Mouse (Mus musculus) stomach, embryonic 14.5 days (tissue): ENCODE measurements at regions not wholly inside any gene's neighbourhood (a gene's known extent, or its start where the extent isn't known, plus 50 kb on each side); places are given as distances from the start of the nearest gene placed in this dataset.

Experiments used
- ATAC-seq: fragments of 200-750 bp; cut with Nextera tagmentation; 2 replicates; pipeline ENCODE4 v1.8.0; 2017; ENCODE audit warnings: low read depth, moderate TSS enrichment; ENCODE audit not compliant: insufficient number of reproducible peaks, insufficient read depth, low FRiP score
- H3K27ac ChIP-seq: fragments of 300-500 bp; sonication (generic); 2 replicates; pipeline ENCODE4 v1.5.1; 2014; ENCODE audit warnings: mild to moderate bottlenecking, low read length, moderate library complexity, mixed read lengths
- H3K27me3 ChIP-seq: fragments of 300-500 bp; sonication (generic); 2 replicates; pipeline ENCODE4 v1.6.1; 2014; ENCODE audit warnings: low read length, control low read depth, mixed read lengths; ENCODE audit not compliant: control insufficient read depth, insufficient read depth
- H3K36me3 ChIP-seq: fragments of 300-500 bp; sonication (generic); 2 replicates; pipeline ENCODE4 v1.6.1; 2014; ENCODE audit warnings: mild to moderate bottlenecking, control low read depth, low read length, moderate library complexity, mixed read lengths; ENCODE audit not compliant: control insufficient read depth, insufficient read depth
- H3K4me1 ChIP-seq: fragments of 300-500 bp; sonication (generic); 2 replicates; pipeline ENCODE4 v1.6.1; 2014; ENCODE audit warnings: low read length, control low read depth, mixed read lengths; ENCODE audit not compliant: control insufficient read depth, insufficient read depth
- H3K4me2 ChIP-seq: fragments of 300-500 bp; sonication (generic); replicated peaks from 2 replicates; pipeline ENCODE4 v1.6.1; 2014; ENCODE audit warnings: low read depth, low read length, control low read depth
- H3K4me3 ChIP-seq: fragments of 300-500 bp; sonication (generic); 2 replicates; pipeline ENCODE4 v1.5.1; 2014; ENCODE audit warnings: low read depth, low read length, control low read depth
- H3K9ac ChIP-seq: fragments of 300-500 bp; sonication (generic); replicated peaks from 2 replicates; pipeline ENCODE4 v1.6.1; 2014; ENCODE audit warnings: low read depth, mild to moderate bottlenecking, control low read depth, low read length, moderate library complexity, mixed read lengths
- H3K9me3 ChIP-seq: fragments of 300-500 bp; sonication (generic); 2 replicates; pipeline ENCODE4 v1.6.1; 2016; ENCODE audit warnings: low read depth, low read length, control low read depth; ENCODE audit not compliant: control insufficient read depth
- WGBS: fragments of 180-500 bp; shearing (Covaris S2); extraction: QIAGEN DNeasy Blood & Tissue Kit; methylation state at CpG from one replicate; pipeline ENCODE4 v1.1.7; 2014; 5-methylcytosine and 5-hydroxymethylcytosine counted together

DNA sequence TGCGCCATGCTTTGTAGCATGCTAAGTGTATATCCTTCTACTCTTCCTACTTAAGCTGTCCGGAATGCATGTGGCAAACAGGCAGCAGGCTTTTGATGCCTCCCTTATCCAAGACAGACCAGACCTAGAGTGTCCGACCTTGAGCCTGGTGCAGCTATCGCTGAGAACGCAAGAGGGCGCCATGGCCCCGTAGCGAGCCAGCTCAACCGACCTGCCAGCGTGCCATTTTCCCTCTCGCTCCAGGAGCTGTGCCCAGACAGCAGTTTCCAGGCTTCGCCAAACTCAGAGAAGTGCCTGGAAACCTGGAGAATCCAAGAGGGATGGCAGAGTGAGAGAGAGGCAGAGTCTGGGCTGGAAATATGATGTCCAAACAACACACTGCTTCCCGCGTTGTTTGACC lies 155.8 kb upstream of the Gm12830 start:
- 4% methylated on average over 14 of the region's 14 CpGs for WGBS
- H3K36me3 ChIP-seq: no peaks in the 10 kb centered on the region
- H3K9me3 ChIP-seq: no peaks in the 10 kb centered on the region
- H3K4me1 ChIP-seq: 0 out of 2 replicates have a peak, but pooled peaks cover 5% of the 10 kb centered on the region
- peak overlapping the region; percentile 39 for H3K4me2 ChIP-seq
- no peak overlapping the region for H3K27ac ChIP-seq
- H3K9ac ChIP-seq: no peak overlapping the region
- ATAC-seq: peak; percentile 72
- peaks cover 26% of the 10 kb centered on the region; the same call in 1 of the 2 replicates for H3K27me3 ChIP-seq
- 0 out of 2 replicates have a peak overlapping the region, but pooled peaks have one; percentile 12 for H3K4me3 ChIP-seq

DNA sequence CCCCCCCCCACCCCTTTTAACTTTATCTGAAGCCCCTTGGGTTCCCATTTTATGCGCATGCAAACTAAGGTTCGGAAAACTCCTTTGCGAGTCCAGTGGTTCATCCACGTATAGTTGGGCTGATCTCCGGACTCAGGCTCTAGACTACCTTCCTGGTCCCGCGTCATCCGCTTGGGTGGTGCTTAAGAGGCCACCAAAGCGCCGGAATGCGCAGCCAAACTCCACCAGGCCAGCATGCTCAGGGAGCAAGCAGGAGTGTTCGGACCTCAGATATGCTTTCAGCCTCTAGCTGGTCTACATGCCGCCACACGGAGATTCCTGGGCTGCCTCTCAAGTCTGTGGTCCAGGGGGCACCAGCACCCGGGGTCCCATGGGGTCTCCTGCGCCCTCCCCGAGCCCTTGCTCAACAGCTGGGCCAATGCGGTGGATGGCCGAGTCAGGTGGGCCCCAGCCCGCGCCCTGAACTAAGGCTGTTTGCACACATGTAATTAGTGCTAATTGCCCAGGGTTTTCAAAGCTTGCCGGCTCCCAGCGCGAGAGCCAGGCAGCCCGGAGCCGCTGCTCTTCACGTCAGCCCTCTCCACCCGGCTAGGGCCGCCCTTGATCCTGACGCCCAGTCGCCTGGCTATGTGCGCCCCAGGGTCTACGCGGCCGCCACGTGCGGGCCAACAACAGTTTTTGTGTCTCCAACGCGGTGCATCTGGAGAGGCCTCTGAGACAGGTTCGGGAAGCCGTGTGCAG lies 155.1 kb upstream of the Gm12830 start:
- peak overlapping the region; percentile 39 for H3K4me2 ChIP-seq
- H3K36me3 ChIP-seq: no peaks in the 10 kb centered on the region
- H3K4me3 ChIP-seq: peak overlapping the region; percentile 9
- H3K27me3 ChIP-seq: peaks cover 26% of the 10 kb centered on the region; the same call in 1 of the 2 replicates
- no peak overlapping the region for H3K27ac ChIP-seq
- ATAC-seq: peak; percentile 44; the same call in 1 of the 2 replicates
- no peaks in the 10 kb centered on the region for H3K9me3 ChIP-seq
- H3K9ac ChIP-seq: no peak overlapping the region
- H3K4me1 ChIP-seq: 0 out of 2 replicates have a peak, but pooled peaks cover 5% of the 10 kb centered on the region
- 10% methylated on average over 41 of the region's 41 CpGs for WGBS

DNA sequence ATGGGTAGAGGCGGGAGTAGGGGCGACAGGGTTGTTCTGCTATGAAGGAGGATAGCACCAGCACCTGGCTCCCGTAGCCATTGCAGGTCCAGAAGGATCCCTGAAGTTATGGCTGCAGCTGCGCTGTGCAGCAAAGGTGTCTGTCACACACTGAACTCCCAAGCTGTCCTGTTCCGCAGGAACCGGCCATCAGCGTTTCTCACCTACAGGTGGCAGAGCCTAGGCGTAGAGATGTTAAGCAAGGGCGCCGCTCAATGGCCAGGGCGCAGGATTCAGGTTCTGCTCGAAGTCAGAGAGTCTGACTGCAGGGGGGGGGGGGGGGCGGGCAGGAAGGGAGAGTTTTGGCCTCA lies 154.6 kb upstream of the Gm12830 start:
- Histone ChIP-seq H3K27ac (no peak overlapping the region), H3K27me3 (peaks cover 26% of the 10 kb centered on the region; the same call in 1 of the 2 replicates), H3K9me3 (no peaks in the 10 kb centered on the region), H3K9ac (no peak overlapping the region), H3K4me1 (0 out of 2 replicates have a peak, but pooled peaks cover 5% of the 10 kb centered on the region), H3K4me2 (peak overlapping the region; percentile 39), H3K36me3 (no peaks in the 10 kb centered on the region), H3K4me3 (peak overlapping the region; percentile 9; the same call in 1 of the 2 replicates)
- 19% methylated on average over 12 of the region's 13 CpGs for WGBS
- 0 out of 2 replicates have a peak, but pooled peaks have one; percentile 7 for ATAC-seq

DNA sequence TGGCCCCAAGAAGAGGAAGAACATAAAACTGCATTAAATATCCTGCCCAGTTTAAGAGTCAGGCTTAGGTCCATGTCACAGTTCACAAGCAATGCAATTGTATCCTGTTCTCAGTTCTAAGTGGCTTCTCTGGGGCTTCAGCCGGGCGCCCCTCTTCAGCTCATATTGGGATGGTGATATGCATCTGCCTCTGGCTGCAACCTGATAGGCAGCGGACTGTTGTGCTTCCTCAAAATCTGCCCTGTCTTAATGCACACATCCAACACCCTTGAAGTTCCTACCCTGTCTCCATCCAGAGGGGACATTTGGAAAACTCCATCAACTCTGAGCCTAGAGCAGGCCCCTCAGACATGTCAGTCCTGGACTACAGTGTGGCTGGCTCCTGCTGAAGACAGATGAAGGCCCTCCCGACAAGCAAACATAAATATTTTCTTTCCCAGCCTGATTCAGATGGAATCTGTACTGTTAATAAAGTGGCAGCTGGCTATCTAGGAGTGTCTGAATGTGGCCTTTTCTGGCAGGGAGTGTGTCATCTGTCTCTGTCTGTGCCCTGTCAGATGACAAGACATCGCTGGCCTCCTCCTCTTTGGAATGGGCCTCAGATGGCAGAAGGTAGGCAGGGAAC lies 149.3 kb upstream of the Gm12830 start:
- WGBS: 40% methylated on average over 5 of the region's 5 CpGs
- H3K27ac ChIP-seq: no peak overlapping the region
- no peaks in the 10 kb centered on the region for H3K9me3 ChIP-seq
- no peaks in the 10 kb centered on the region for H3K36me3 ChIP-seq
- no peak overlapping the region for H3K4me2 ChIP-seq
- no peak overlapping the region for H3K9ac ChIP-seq
- no peak overlapping the region for H3K4me3 ChIP-seq
- ATAC-seq: no peak
- H3K27me3 ChIP-seq: 0 out of 2 replicates have a peak, but pooled peaks cover 7% of the 10 kb centered on the region
- H3K4me1 ChIP-seq: no peaks in the 10 kb centered on the region

DNA sequence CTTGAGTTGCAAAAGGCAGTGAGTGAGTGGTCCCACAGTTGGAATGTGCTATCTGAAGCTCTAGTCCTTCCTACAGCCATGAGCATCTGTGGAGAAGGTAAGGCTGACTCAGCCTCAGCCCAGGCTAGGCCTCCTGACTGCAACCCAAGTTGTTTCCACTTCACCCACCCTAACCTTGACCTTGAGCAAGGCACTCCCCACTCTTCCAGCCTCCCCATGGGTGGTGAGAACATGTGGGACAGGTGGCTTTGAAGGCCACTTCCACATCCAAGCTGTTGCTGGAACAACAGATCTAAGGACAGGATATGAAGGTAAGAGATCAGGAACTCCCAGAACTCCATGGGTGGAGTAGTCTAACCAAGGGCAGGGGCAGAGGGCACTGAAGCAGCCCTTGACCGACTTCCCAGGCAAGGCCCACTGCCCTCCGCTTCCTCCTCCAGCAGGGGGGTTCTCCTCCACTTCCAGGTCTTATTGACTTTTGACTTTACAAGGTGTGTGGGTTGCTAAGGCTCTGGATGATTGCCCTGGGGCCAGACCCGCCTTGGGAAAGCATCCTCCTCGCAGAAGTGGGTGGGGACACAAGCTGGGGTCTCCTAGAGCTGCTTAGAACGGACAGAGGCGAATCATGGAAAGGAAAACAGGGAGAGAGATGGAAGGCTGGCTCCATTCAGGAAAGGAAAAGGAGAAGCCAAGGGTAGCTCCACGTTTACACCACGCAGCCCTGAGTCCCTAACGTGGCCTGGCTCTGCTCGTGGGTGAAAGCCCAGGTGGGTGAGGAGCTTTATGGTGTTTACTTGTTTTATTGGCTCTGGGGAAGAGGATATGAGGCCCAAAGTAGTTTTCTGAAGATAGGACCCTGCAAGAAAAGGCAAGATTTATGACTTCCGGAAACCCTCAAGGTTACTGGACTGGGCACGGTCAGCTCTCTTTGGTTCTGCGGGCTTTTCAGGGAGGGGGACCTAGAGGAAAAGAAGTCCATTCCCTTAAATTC lies 144.3 kb upstream of the Gm12830 start:
- 68% methylated on average over 13 of the region's 13 CpGs for WGBS
- H3K4me1 ChIP-seq: no peaks in the 10 kb centered on the region
- H3K4me3 ChIP-seq: no peak overlapping the region
- H3K9me3 ChIP-seq: no peaks in the 10 kb centered on the region
- H3K27ac ChIP-seq: no peak overlapping the region
- no peak overlapping the region for H3K9ac ChIP-seq
- H3K27me3 ChIP-seq: no peaks in the 10 kb centered on the region
- H3K36me3 ChIP-seq: no peaks in the 10 kb centered on the region
- peak; percentile 21; the same call in 1 of the 2 replicates for ATAC-seq
- H3K4me2 ChIP-seq: no peak overlapping the region

DNA sequence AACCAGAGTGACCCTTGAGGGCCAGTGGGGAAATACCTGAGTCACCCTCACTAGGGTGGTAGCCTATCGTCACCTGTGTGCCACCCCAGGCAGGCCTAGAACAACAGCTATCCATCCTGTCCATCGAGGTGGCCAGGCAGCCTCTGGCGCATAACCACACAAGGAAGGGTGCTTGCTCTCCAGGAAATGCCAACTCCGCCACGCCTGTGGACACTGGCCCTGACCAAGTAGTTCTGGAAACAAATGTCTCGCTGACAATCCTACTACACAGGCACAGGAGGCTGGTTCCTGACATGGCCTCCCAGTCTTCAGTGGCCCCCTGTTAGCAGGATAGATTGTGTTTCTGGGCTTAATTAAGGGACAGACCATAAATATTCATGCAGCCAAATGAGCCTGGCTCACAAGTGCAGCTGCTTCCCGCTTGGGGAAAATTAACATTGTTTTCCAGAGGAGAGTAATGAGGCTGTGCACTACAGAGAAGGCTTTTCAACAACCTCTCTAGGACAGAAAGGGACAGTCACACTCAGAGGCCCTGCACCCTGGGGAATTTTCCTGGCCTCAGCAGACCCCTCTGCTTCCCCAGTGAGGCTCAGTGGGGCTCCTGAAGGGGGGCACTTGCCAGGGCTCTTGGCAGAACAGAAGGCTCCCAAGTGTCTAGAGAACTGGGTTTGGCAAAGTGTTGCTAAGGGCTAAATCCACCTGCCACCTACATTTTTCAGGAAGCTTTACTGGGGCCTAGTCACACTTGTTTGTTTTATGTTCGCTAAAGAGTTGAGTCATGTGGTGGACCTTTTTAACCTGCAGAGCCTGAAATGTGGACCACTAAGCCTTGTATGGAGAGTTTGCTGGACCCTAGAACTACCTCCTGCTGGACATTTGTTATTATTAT lies 143.2 kb upstream of the Gm12830 start:
- Histone ChIP-seq H3K27ac (no peak overlapping the region), H3K4me3 (no peak overlapping the region), H3K9me3 (no peaks in the 10 kb centered on the region), H3K9ac (no peak overlapping the region), H3K36me3 (no peaks in the 10 kb centered on the region), H3K4me1 (no peaks in the 10 kb centered on the region), H3K27me3 (no peaks in the 10 kb centered on the region), H3K4me2 (no peak overlapping the region)
- WGBS: 78% methylated on average over 8 of the region's 8 CpGs
- no peak for ATAC-seq

DNA sequence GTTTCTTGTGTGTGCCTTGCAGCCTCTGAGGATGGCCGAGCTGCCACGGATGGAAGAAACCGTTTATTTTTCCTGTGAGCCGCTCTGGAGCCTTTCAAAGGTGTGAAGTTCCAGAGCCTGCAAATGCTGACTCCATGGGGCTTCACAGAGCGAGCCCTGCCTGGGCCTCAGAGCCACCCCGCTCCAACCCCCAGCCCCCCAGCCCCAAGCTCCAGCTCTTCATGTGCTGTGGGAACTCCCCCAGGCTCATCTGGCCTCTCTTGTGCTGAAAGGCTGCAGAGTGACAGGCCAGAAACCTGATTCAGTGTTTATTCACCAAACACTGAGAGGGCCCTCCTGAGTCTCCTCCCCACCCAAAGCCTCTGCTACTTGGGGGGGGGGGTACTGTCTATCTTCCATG lies 141.2 kb upstream of the Gm12830 start:
- no peaks in the 10 kb centered on the region for H3K27me3 ChIP-seq
- no peak for ATAC-seq
- no peaks in the 10 kb centered on the region for H3K9me3 ChIP-seq
- no peak overlapping the region for H3K27ac ChIP-seq
- 24% methylated on average over 6 of the region's 6 CpGs for WGBS
- H3K4me3 ChIP-seq: no peak overlapping the region
- no peaks in the 10 kb centered on the region for H3K4me1 ChIP-seq
- no peak overlapping the region for H3K4me2 ChIP-seq
- H3K9ac ChIP-seq: no peak overlapping the region
- no peaks in the 10 kb centered on the region for H3K36me3 ChIP-seq
